Comparison of ENCODE assay signal across 7 mouse cellular contexts in genomic region chr2:30365281-30366069, GRCm38 (mm10). TPM values are rescaled to one million over a fixed set of nuclear protein-coding genes. Genes with fewer than 3 reads are reported as not detected.
A peak's percentile ranks its signal among the peaks of the same experiment; 100 is the strongest.
DNase-seq lines count a peak whose midpoint lies in the region; ATAC-seq and TF ChIP-seq lines count a peak whose summit lies in the region.

No protein-coding gene starts in this region.

- H3K9me3 ChIP-seq in megakaryocyte, embryonic 14.5 days = no peaks in the 10 kb centered on the region
- H3K9me3 ChIP-seq in heart, postnatal 0 days (replicated peaks; ENCODE audit: control insufficient read depth, low read length) = no peaks in the 10 kb centered on the region
- H3K9me3 ChIP-seq in limb, embryonic 14.5 days (ENCODE audit: control insufficient read depth, low read length) = no peaks in the 10 kb centered on the region
- H3K9me3 ChIP-seq in stomach, postnatal 0 days (ENCODE audit: control insufficient read depth, low read length) = no peaks in the 10 kb centered on the region

- WGBS in heart, postnatal 0 days = 43% methylated on average over 2 of the region's 2 CpGs
- WGBS in limb, embryonic 14.5 days = 81% methylated on average over 2 of the region's 2 CpGs
- 70% methylated on average over 2 of the region's 2 CpGs for WGBS in stomach, postnatal 0 days

- H3K4me3 ChIP-seq in megakaryocyte, embryonic 14.5 days (replicated peaks) = peak overlapping the region; percentile 97
- peak overlapping the region; percentile 91 for H3K4me3 ChIP-seq in heart, postnatal 0 days (ENCODE audit: low read depth, low read length)
- peak overlapping the region; percentile 93; the same call in 1 of the 2 replicates for H3K4me3 ChIP-seq in limb, embryonic 14.5 days (replicated peaks; ENCODE audit: low read length)
- H3K4me3 ChIP-seq in stomach, postnatal 0 days (ENCODE audit: low read depth, low read length) = peak overlapping the region; percentile 87

- H3K4me1 ChIP-seq in megakaryocyte, embryonic 14.5 days = peaks cover 44% of the 10 kb centered on the region
- H3K4me1 ChIP-seq in heart, postnatal 0 days (ENCODE audit: control insufficient read depth, insufficient read depth) = peaks cover 13% of the 10 kb centered on the region; the same call in 1 of the 2 replicates
- peaks cover 11% of the 10 kb centered on the region for H3K4me1 ChIP-seq in limb, embryonic 14.5 days (ENCODE audit: control insufficient read depth, insufficient read depth, low read length)
- H3K4me1 ChIP-seq in stomach, postnatal 0 days (replicated peaks; ENCODE audit: control insufficient read depth, insufficient read depth) = 0 out of 2 replicates have a peak, but pooled peaks cover 5% of the 10 kb centered on the region

- H3K4me2 ChIP-seq in heart, postnatal 0 days (ENCODE audit: low read depth, low read length) = peak overlapping the region; percentile 84
- H3K4me2 ChIP-seq in limb, embryonic 14.5 days (replicated peaks; ENCODE audit: low read depth, low read length, severe bottlenecking) = peak overlapping the region; percentile 90
- peak overlapping the region; percentile 92 for H3K4me2 ChIP-seq in stomach, postnatal 0 days (replicated peaks; ENCODE audit: low read depth)

- H3K27me3 ChIP-seq in megakaryocyte, embryonic 14.5 days (replicated peaks) = no peaks in the 10 kb centered on the region
- H3K27me3 ChIP-seq in heart, postnatal 0 days (ENCODE audit: control insufficient read depth, insufficient read depth, low read length) = no peaks in the 10 kb centered on the region
- H3K27me3 ChIP-seq in limb, embryonic 14.5 days (ENCODE audit: control insufficient read depth, insufficient read depth, low read length) = no peaks in the 10 kb centered on the region
- H3K27me3 ChIP-seq in stomach, postnatal 0 days (ENCODE audit: control insufficient read depth, insufficient read depth, low read length) = no peaks in the 10 kb centered on the region

- no peak for DNase-seq in heart, postnatal 0 days (ENCODE audit: low spot score)
- no peak for DNase-seq in limb, embryonic 14.5 days (ENCODE audit: low spot score)
- no peak for DNase-seq in stomach, postnatal 0 days (ENCODE audit: low spot score)
- no peak for DNase-seq in layer of hippocampus, adult 18-20 months (ENCODE audit: low spot score in 2 of 2)

- no peak for TF ChIP-seq EP300 in heart, postnatal 0 days (IDR thresholded peaks at IDR 0.05; ENCODE audit: low read depth)
- TF ChIP-seq EP300 in stomach, postnatal 0 days (optimal IDR thresholded peaks at IDR 0.05) = no peak

- ATAC-seq in megakaryocyte, adult 5-6 weeks (ENCODE audit: poor library complexity, severe bottlenecking) = no peak
- no peak for ATAC-seq in heart, postnatal 0 days (ENCODE audit: insufficient read depth, low read depth)
- no peak for ATAC-seq in limb, embryonic 14.5 days (ENCODE audit: low FRiP score, low read depth)
- ATAC-seq in stomach, postnatal 0 days (ENCODE audit: low FRiP score, low TSS enrichment) = no peak
- no peak for ATAC-seq in granulocyte monocyte progenitor cell, adult 5-6 weeks (replicated peaks; ENCODE audit: poor library complexity, severe bottlenecking)

- H3K9ac ChIP-seq in heart, postnatal 0 days (replicated peaks; ENCODE audit: low read depth, low read length) = peak overlapping the region; percentile 72
- H3K9ac ChIP-seq in limb, embryonic 14.5 days (ENCODE audit: low read depth, low read length, severe bottlenecking) = peak overlapping the region; percentile 75
- peak overlapping the region; percentile 79; the same call in 1 of the 2 replicates for H3K9ac ChIP-seq in stomach, postnatal 0 days (ENCODE audit: low read length)

- no peak for TF ChIP-seq POLR2A in limb, embryonic 14.5 days (IDR thresholded peaks at IDR 0.05; ENCODE audit: borderline replicate concordance, extremely low read depth, insufficient read depth, insufficient read length)

- H3K36me3 ChIP-seq in megakaryocyte, embryonic 14.5 days (replicated peaks; ENCODE audit: low read length) = peaks cover 38% of the 10 kb centered on the region
- H3K36me3 ChIP-seq in heart, postnatal 0 days (replicated peaks; ENCODE audit: control insufficient read depth, insufficient read depth, low read length) = peaks cover 37% of the 10 kb centered on the region
- H3K36me3 ChIP-seq in limb, embryonic 14.5 days (ENCODE audit: control insufficient read depth, insufficient read depth, low read length) = peaks cover 34% of the 10 kb centered on the region
- peaks cover 7% of the 10 kb centered on the region for H3K36me3 ChIP-seq in stomach, postnatal 0 days (ENCODE audit: control insufficient read depth, insufficient read depth, low read length)

- no peak for TF ChIP-seq CTCF in heart, postnatal 0 days (IDR thresholded peaks at IDR 0.05; ENCODE audit: low read depth)
- no peak for TF ChIP-seq CTCF in stomach, postnatal 0 days (IDR thresholded peaks at IDR 0.05; ENCODE audit: low read depth)

- peak overlapping the region; percentile 46 for H3K27ac ChIP-seq in heart, postnatal 0 days (ENCODE audit: low read depth)
- H3K27ac ChIP-seq in limb, embryonic 14.5 days (replicated peaks; ENCODE audit: low read depth, low read length) = no peak overlapping the region
- peak overlapping the region; percentile 35; the same call in 1 of the 2 replicates for H3K27ac ChIP-seq in stomach, postnatal 0 days (replicated peaks)

RNA-seq across cellular contexts. Expression of gene Miga2, which starts 1.4 kb away (rescaled TPM):
- polyA plus RNA-seq in megakaryocyte, embryonic 14.5 days (2012; ENCODE audit: insufficient read depth, low replicate concordance) = 7.8 and 15.0 TPM in 2 replicates
- 2.0 and 2.1 TPM in 2 replicates for total RNA-seq in megakaryocyte, adult 5-6 weeks (2015)
- 2.7 and 5.2 TPM in 2 replicates for total RNA-seq in megakaryocyte, adult 5-6 weeks (2017)
- 82.6 and 105 TPM in 2 replicates for total RNA-seq in heart, postnatal 0 days (2014; rRNA removed; ENCODE audit: low replicate concordance)
- 31.9 and 32.6 TPM in 2 replicates for polyA plus RNA-seq in heart, postnatal 0 days (2015; fragmentation: Nextera tagmentation; extraction: Ambion mirVana)
- 28.9 and 37.3 TPM in 2 replicates for polyA plus RNA-seq in limb, embryonic 14.5 days (2012; rRNA removed)
- 20.5 and 21.7 TPM in 2 replicates for polyA plus RNA-seq in limb, embryonic 14.5 days (2014; fragmentation: Nextera tagmentation; extraction: Ambion mirVana)
- 16.8 and 17.8 TPM in 2 replicates for polyA plus RNA-seq in stomach, postnatal 0 days (2015; fragmentation: Nextera tagmentation; extraction: Ambion mirVana)
- total RNA-seq in layer of hippocampus, adult 18-20 months (2021) = 100 to 1,000 TPM; 105 to 111 TPM
- 6.8 and 13.5 TPM in 2 replicates for total RNA-seq in granulocyte monocyte progenitor cell, adult 5-6 weeks (2014; fragmentation: Nextera tagmentation)
- total RNA-seq in granulocyte monocyte progenitor cell, adult 5-6 weeks (2017) = 7.0 and 7.3 TPM in 2 replicates

RNA-seq across cellular contexts. Expression of gene Sh3glb2, which starts 6.3 kb away (rescaled TPM):
- polyA plus RNA-seq in megakaryocyte, embryonic 14.5 days (2012; ENCODE audit: insufficient read depth, low replicate concordance) = 45.5 and 81.3 TPM in 2 replicates
- total RNA-seq in megakaryocyte, adult 5-6 weeks (2015) = 14.9 and 16.5 TPM in 2 replicates
- total RNA-seq in megakaryocyte, adult 5-6 weeks (2017) = 20.4 and 24.3 TPM in 2 replicates
- total RNA-seq in heart, postnatal 0 days (2014; rRNA removed; ENCODE audit: low replicate concordance) = 204 and 234 TPM in 2 replicates
- 89.5 and 93.8 TPM in 2 replicates for polyA plus RNA-seq in heart, postnatal 0 days (2015; fragmentation: Nextera tagmentation; extraction: Ambion mirVana)
- polyA plus RNA-seq in limb, embryonic 14.5 days (2012; rRNA removed) = 122 and 167 TPM in 2 replicates
- 64.8 and 70.1 TPM in 2 replicates for polyA plus RNA-seq in limb, embryonic 14.5 days (2014; fragmentation: Nextera tagmentation; extraction: Ambion mirVana)
- polyA plus RNA-seq in stomach, postnatal 0 days (2015; fragmentation: Nextera tagmentation; extraction: Ambion mirVana) = 84.9 and 102 TPM in 2 replicates
- total RNA-seq in layer of hippocampus, adult 18-20 months (2021) = 100 to 1,000 TPM; 274 to 286 TPM
- 32.3 and 47.4 TPM in 2 replicates for total RNA-seq in granulocyte monocyte progenitor cell, adult 5-6 weeks (2014; fragmentation: Nextera tagmentation)
- 23.1 and 41.1 TPM in 2 replicates for total RNA-seq in granulocyte monocyte progenitor cell, adult 5-6 weeks (2017)

RNA-seq across cellular contexts. Expression of gene Dolpp1, which starts 26.6 kb away (rescaled TPM):
- polyA plus RNA-seq in megakaryocyte, embryonic 14.5 days (2012; ENCODE audit: insufficient read depth, low replicate concordance) = 24.4 and 42.0 TPM in 2 replicates
- 5.3 and 6.0 TPM in 2 replicates for total RNA-seq in megakaryocyte, adult 5-6 weeks (2015)
- total RNA-seq in megakaryocyte, adult 5-6 weeks (2017) = 11.5 and 16.8 TPM in 2 replicates
- 40.6 and 56.4 TPM in 2 replicates for total RNA-seq in heart, postnatal 0 days (2014; rRNA removed; ENCODE audit: low replicate concordance)
- 14.4 and 15.0 TPM in 2 replicates for polyA plus RNA-seq in heart, postnatal 0 days (2015; fragmentation: Nextera tagmentation; extraction: Ambion mirVana)
- polyA plus RNA-seq in limb, embryonic 14.5 days (2012; rRNA removed) = 49.8 and 71.3 TPM in 2 replicates
- 30.9 and 31.8 TPM in 2 replicates for polyA plus RNA-seq in limb, embryonic 14.5 days (2014; fragmentation: Nextera tagmentation; extraction: Ambion mirVana)
- polyA plus RNA-seq in stomach, postnatal 0 days (2015; fragmentation: Nextera tagmentation; extraction: Ambion mirVana) = 29.8 and 32.9 TPM in 2 replicates
- total RNA-seq in layer of hippocampus, adult 18-20 months (2021) = 10 to 100 TPM; 21.9 to 26.3 TPM
- total RNA-seq in granulocyte monocyte progenitor cell, adult 5-6 weeks (2014; fragmentation: Nextera tagmentation) = 13.4 and 17.5 TPM in 2 replicates
- total RNA-seq in granulocyte monocyte progenitor cell, adult 5-6 weeks (2017) = 19.1 and 29.6 TPM in 2 replicates

RNA-seq across cellular contexts. Expression of gene Crat, which starts 50.1 kb away (rescaled TPM):
- 55.0 and 64.0 TPM in 2 replicates for polyA plus RNA-seq in megakaryocyte, embryonic 14.5 days (2012; ENCODE audit: insufficient read depth, low replicate concordance)
- 26.2 and 29.6 TPM in 2 replicates for total RNA-seq in megakaryocyte, adult 5-6 weeks (2015)
- total RNA-seq in megakaryocyte, adult 5-6 weeks (2017) = 13.9 and 14.2 TPM in 2 replicates
- 351 and 413 TPM in 2 replicates for total RNA-seq in heart, postnatal 0 days (2014; rRNA removed; ENCODE audit: low replicate concordance)
- polyA plus RNA-seq in heart, postnatal 0 days (2015; fragmentation: Nextera tagmentation; extraction: Ambion mirVana) = 263 and 266 TPM in 2 replicates
- polyA plus RNA-seq in limb, embryonic 14.5 days (2012; rRNA removed) = 25.0 and 31.0 TPM in 2 replicates
- polyA plus RNA-seq in limb, embryonic 14.5 days (2014; fragmentation: Nextera tagmentation; extraction: Ambion mirVana) = 33.4 and 36.1 TPM in 2 replicates
- polyA plus RNA-seq in stomach, postnatal 0 days (2015; fragmentation: Nextera tagmentation; extraction: Ambion mirVana) = 22.0 and 25.9 TPM in 2 replicates
- 10 to 100 TPM; 45.9 to 55.6 TPM for total RNA-seq in layer of hippocampus, adult 18-20 months (2021)
- 18.1 and 35.3 TPM in 2 replicates for total RNA-seq in granulocyte monocyte progenitor cell, adult 5-6 weeks (2014; fragmentation: Nextera tagmentation)
- 7.1 and 14.7 TPM in 2 replicates for total RNA-seq in granulocyte monocyte progenitor cell, adult 5-6 weeks (2017)

RNA-seq across cellular contexts. Expression of gene Ptpa, which starts 50.4 kb away (rescaled TPM):
- polyA plus RNA-seq in megakaryocyte, embryonic 14.5 days (2012; ENCODE audit: insufficient read depth, low replicate concordance) = 473 and 551 TPM in 2 replicates
- 68.9 and 69.0 TPM in 2 replicates for total RNA-seq in megakaryocyte, adult 5-6 weeks (2015)
- total RNA-seq in megakaryocyte, adult 5-6 weeks (2017) = 44.3 and 45.9 TPM in 2 replicates
- 109 and 112 TPM in 2 replicates for total RNA-seq in heart, postnatal 0 days (2014; rRNA removed; ENCODE audit: low replicate concordance)
- polyA plus RNA-seq in heart, postnatal 0 days (2015; fragmentation: Nextera tagmentation; extraction: Ambion mirVana) = 92.4 TPM in 2 replicates
- polyA plus RNA-seq in limb, embryonic 14.5 days (2012; rRNA removed) = 142 and 168 TPM in 2 replicates
- polyA plus RNA-seq in limb, embryonic 14.5 days (2014; fragmentation: Nextera tagmentation; extraction: Ambion mirVana) = 74.5 and 87.6 TPM in 2 replicates
- polyA plus RNA-seq in stomach, postnatal 0 days (2015; fragmentation: Nextera tagmentation; extraction: Ambion mirVana) = 76.6 and 79.6 TPM in 2 replicates
- total RNA-seq in layer of hippocampus, adult 18-20 months (2021) = 100 to 1,000 TPM; 170 to 176 TPM
- 127 and 167 TPM in 2 replicates for total RNA-seq in granulocyte monocyte progenitor cell, adult 5-6 weeks (2014; fragmentation: Nextera tagmentation)
- total RNA-seq in granulocyte monocyte progenitor cell, adult 5-6 weeks (2017) = 58.5 and 61.0 TPM in 2 replicates
